Comparison of ENCODE assay signal across 17 mouse cellular contexts in genomic region chr13:41780296-41780695, GRCm38 (mm10).
"Had no signal": no experiment of that assay in that cellular context is flagged by ENCODE, and none has a peak within 500 bp of the region (broad histone marks: within the 10 kb centered on the region; RNA-seq: fewer than 3 reads in every experiment).

No protein-coding gene starts in this region.

- ATAC-seq: liver, postnatal 0 days; lung, postnatal 0 days; midbrain, embryonic 15.5 days had no signal

- H3K9me3 ChIP-seq: kidney, embryonic 15.5 days; limb, embryonic 12.5 days; limb, embryonic 15.5 days; midbrain, embryonic 12.5 days; midbrain, embryonic 15.5 days had no signal

- DNase-seq: kidney, adult 8-10 months; kidney, postnatal 10 days; kidney, postnatal 36 days; left cerebral cortex, postnatal 4 days; liver, postnatal 0 days; lung, embryonic 14.5 days; thymus, adult 18-20 months; thymus, postnatal 36 days had no signal

- H3K27ac ChIP-seq: kidney, embryonic 15.5 days; limb, embryonic 12.5 days; limb, embryonic 15.5 days; liver, embryonic 14.5 days; macrophage; midbrain, embryonic 12.5 days; midbrain, embryonic 15.5 days had no signal

- H3K4me1 ChIP-seq: limb, embryonic 12.5 days; midbrain, embryonic 12.5 days; midbrain, embryonic 15.5 days had no signal

- H3K27me3 ChIP-seq: limb, embryonic 15.5 days; midbrain, embryonic 12.5 days; midbrain, embryonic 15.5 days had no signal

- H3K9ac ChIP-seq: kidney, embryonic 15.5 days; limb, embryonic 12.5 days; limb, embryonic 15.5 days; liver, embryonic 14.5 days; liver, postnatal 0 days; lung, embryonic 14.5 days; midbrain, embryonic 12.5 days; midbrain, embryonic 15.5 days had no signal

- H3K36me3 ChIP-seq: kidney, embryonic 15.5 days; limb, embryonic 12.5 days; limb, embryonic 15.5 days; midbrain, embryonic 12.5 days; midbrain, embryonic 15.5 days had no signal

- H3K4me2 ChIP-seq: kidney, embryonic 15.5 days; limb, embryonic 12.5 days; limb, embryonic 15.5 days; liver, embryonic 11.5 days; lung, embryonic 14.5 days; midbrain, embryonic 12.5 days; midbrain, embryonic 15.5 days had no signal

- H3K4me3 ChIP-seq: kidney, embryonic 15.5 days; limb, embryonic 12.5 days; limb, embryonic 15.5 days; midbrain, embryonic 12.5 days; midbrain, embryonic 15.5 days had no signal
